Mouse (Mus musculus) forebrain, embryonic 15.5 days (tissue): ENCODE measurements at regions not wholly inside any gene's neighbourhood (a gene's known extent, or its start where the extent isn't known, plus 50 kb on each side); places are given as distances from the start of the nearest gene placed in this dataset.

Source experiments
- ATAC-seq: fragments of 200-750 bp; cut with Nextera tagmentation; replicated peaks from 2 replicates; pipeline ENCODE4 v1.8.0; 2017; ENCODE audit warnings: mild to moderate bottlenecking, moderate TSS enrichment, moderate library complexity
- H3K27ac ChIP-seq: fragments of 300-500 bp; sonication (generic); replicated peaks from 2 replicates; pipeline ENCODE4 v1.5.1; 2015; ENCODE audit warnings: mild to moderate bottlenecking, inconsistent platforms
- H3K27me3 ChIP-seq: fragments of 300-500 bp; sonication (generic); 2 replicates; pipeline ENCODE4 v1.6.1; 2015; ENCODE audit warnings: inconsistent platforms
- H3K36me3 ChIP-seq: fragments of 300-500 bp; sonication (generic); 2 replicates; pipeline ENCODE4 v1.6.1; 2015; ENCODE audit warnings: mild to moderate bottlenecking, inconsistent platforms
- H3K4me1 ChIP-seq: fragments of 300-500 bp; sonication (generic); 2 replicates; pipeline ENCODE4 v1.6.1; 2015; ENCODE audit warnings: inconsistent platforms
- H3K4me2 ChIP-seq: fragments of 300-500 bp; sonication (generic); replicated peaks from 2 replicates; pipeline ENCODE4 v1.6.1; 2015; ENCODE audit warnings: mild to moderate bottlenecking, inconsistent platforms
- H3K4me3 ChIP-seq: fragments of 300-500 bp; sonication (generic); 2 replicates; pipeline ENCODE4 v1.5.1; 2015; ENCODE audit warnings: mild to moderate bottlenecking, inconsistent platforms
- H3K9ac ChIP-seq: fragments of 300-500 bp; sonication (generic); replicated peaks from 2 replicates; pipeline ENCODE4 v1.6.1; 2015; ENCODE audit warnings: mild to moderate bottlenecking, inconsistent platforms
- H3K9me3 ChIP-seq: fragments of 300-500 bp; sonication (generic); 2 replicates; pipeline ENCODE4 v1.6.1; 2016; ENCODE audit warnings: inconsistent platforms
- WGBS: fragments of 180-500 bp; shearing (Covaris S2); methylation state at CpG from one replicate; pipeline ENCODE4 v1.1.7; 2015; ENCODE audit warnings: mixed read lengths; 5-methylcytosine and 5-hydroxymethylcytosine counted together

DNA sequence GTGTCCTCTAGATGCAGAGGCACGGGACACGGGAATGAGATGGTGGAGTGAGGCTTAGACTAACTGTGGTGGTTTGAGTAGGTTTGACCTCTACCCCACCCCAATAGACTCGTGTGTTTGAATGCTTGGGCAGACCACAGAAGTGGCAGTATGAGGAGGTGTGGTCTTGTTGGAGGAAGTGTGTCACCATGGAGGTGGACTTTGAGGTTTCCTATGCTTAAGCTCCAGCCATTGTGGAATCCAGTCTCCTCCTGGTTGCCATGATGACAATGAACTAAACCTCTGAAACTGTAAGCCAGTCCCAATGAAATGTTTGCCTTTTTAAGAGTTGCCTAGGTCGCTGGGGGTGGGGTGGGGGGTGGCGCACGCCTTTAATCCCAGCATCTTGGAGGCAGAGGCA lies 53.3 kb upstream of the Mark1 start:
- 85% methylated on average over 6 of the region's 6 CpGs for WGBS

DNA sequence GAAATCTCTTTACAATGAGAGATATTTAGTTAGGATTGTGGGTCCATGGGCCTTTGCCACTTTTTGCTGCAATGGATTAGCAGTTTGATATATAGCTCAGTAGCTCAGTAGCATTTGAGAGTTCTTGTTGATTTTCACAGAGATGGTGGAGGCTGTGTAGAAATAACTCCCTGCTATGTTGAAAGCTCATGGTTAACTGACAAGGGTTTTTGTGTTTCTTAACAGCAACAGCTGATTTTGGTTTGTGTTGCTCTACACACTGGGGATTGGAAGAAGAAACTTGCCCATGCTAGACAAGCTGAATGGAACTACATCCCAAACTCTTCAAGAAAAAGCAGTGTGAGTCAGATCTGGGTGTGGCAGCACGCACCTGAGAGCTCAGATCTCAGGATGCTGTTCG lies 50.6 kb upstream of the Mark1 start:
- Histone ChIP-seq H3K4me3 (no peak overlapping the region), H3K9ac (no peak overlapping the region), H3K36me3 (no peaks in the 10 kb centered on the region), H3K4me1 (no peaks in the 10 kb centered on the region), H3K9me3 (no peaks in the 10 kb centered on the region), H3K4me2 (no peak overlapping the region), H3K27ac (no peak overlapping the region), H3K27me3 (no peaks in the 10 kb centered on the region)
- WGBS, result 84% methylated on average over 2 of the region's 2 CpGs
- ATAC-seq, result no peak

More for the DNA sequence above, 53.3 kb upstream of the Mark1 start:
- no peaks in the 10 kb centered on the region for H3K36me3 ChIP-seq
- H3K4me3 ChIP-seq, result no peak overlapping the region
- H3K27me3 ChIP-seq, result no peaks in the 10 kb centered on the region
- H3K9ac ChIP-seq, result no peak overlapping the region
- H3K9me3 ChIP-seq, result no peaks in the 10 kb centered on the region
- H3K27ac ChIP-seq, result no peak overlapping the region
- H3K4me2 ChIP-seq, result no peak overlapping the region
- ATAC-seq, result no peak
- H3K4me1 ChIP-seq, result no peaks in the 10 kb centered on the region
